ENCODE assay signal across 20 mouse cellular contexts in the genomic region with DNA sequence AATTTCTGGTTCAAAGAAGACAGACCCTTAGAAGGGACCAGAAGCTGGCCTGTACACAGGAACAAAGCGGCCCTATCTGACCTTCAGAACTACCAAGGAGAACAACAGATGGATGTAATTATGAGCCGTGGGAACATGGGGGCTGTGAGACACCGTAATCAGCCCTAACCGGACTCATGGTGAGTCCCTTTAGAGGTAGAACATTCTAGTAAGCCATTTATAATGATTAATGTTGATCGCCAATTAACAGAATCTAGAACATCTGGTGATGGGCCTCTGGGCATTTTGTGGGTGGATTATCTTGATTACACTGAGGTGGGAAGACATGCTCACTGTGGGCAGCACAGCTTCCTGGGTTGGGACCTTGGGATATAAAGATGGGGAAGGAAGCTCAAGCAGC. TPM values are rescaled to one million over a fixed set of nuclear protein-coding genes. Genes with fewer than 3 reads are reported as not detected.
"Had no signal": no experiment of that assay in that cellular context is flagged by ENCODE, and none has a peak within 500 bp of the region (broad histone marks: within the 10 kb centered on the region; RNA-seq: fewer than 3 reads in every experiment).

No protein-coding gene starts in this region.

- H3K9me3 ChIP-seq: kidney, embryonic 15.5 days; limb, embryonic 13.5 days; liver, embryonic 12.5 days; liver, embryonic 15.5 days; lung, embryonic 15.5 days; megakaryocyte, embryonic 14.5 days; midbrain, embryonic 10.5 days; neural tube, embryonic 12.5 days; neural tube, embryonic 15.5 days had no signal

- DNase-seq: kidney, adult 8-10 months; kidney, postnatal 10 days; kidney, postnatal 36 days; layer of hippocampus, postnatal 36 days; liver; lung, adult 18-20 months; lung, postnatal 10 days; lung, postnatal 36 days; midbrain, embryonic 14.5 days; thymus, postnatal 25 days had no signal

- H3K27me3 ChIP-seq: neural tube, embryonic 12.5 days; neural tube, embryonic 15.5 days had no signal

- H3K36me3 ChIP-seq: kidney, embryonic 15.5 days; limb, embryonic 13.5 days; liver, embryonic 12.5 days; liver, embryonic 15.5 days; lung, embryonic 15.5 days; midbrain, embryonic 10.5 days; neural tube, embryonic 12.5 days; neural tube, embryonic 15.5 days had no signal

- H3K4me1 ChIP-seq: limb, embryonic 13.5 days; liver, embryonic 12.5 days; liver, embryonic 15.5 days; lung, embryonic 15.5 days; midbrain, embryonic 10.5 days; neural tube, embryonic 12.5 days had no signal

- H3K4me3 ChIP-seq: kidney, embryonic 15.5 days; left cerebral cortex, adult 2 months; limb, embryonic 13.5 days; liver, embryonic 12.5 days; liver, embryonic 15.5 days; lung, embryonic 15.5 days; megakaryocyte, embryonic 14.5 days; midbrain, embryonic 10.5 days; neural tube, embryonic 12.5 days; neural tube, embryonic 15.5 days had no signal

- H3K27ac ChIP-seq: kidney, embryonic 15.5 days; left cerebral cortex, adult 2 months; limb, embryonic 13.5 days; liver, embryonic 12.5 days; liver, embryonic 15.5 days; lung, embryonic 15.5 days; midbrain, embryonic 10.5 days; neural tube, embryonic 12.5 days; neural tube, embryonic 15.5 days had no signal

RNA-seq across cellular contexts. Expression of a gene that starts 54.6 kb away (rescaled TPM):
- polyA plus RNA-seq: liver, embryonic 15.5 days had no signal
